Comparison of ENCODE assay signal across 22 mouse cellular contexts in the genomic region with DNA sequence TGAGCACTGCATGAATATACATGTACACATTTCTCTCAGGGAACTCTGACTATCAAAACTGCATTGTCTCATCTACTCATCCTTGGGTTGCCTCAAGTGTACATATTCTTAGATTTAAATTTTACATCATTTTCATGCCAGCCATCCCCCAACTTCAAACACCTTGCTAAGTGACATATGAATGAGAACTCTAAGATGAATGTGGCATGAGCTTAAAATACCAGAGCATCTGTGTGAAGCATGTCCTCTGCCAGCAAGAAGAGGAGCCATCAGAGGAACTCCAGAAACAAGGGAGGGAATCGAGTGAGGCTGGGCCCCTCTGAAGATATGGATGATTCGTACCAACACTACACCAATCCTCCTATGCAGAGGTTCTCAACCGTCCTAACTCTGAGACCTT.
DNase-seq lines count a peak whose midpoint lies in the region; ATAC-seq and TF ChIP-seq lines count a peak whose summit lies in the region.
"Had no signal": no experiment of that assay in that cellular context is flagged by ENCODE, and none has a peak within 500 bp of the region (broad histone marks: within the 10 kb centered on the region; RNA-seq: fewer than 3 reads in every experiment).

No protein-coding gene starts in this region.

- peak; percentile 54 for ATAC-seq in forebrain, postnatal 0 days
- ATAC-seq in forebrain, embryonic 12.5 days (ENCODE audit: low FRiP score), result no peak
- ATAC-seq: activated CD4-positive, CD25-positive, alpha-beta regulatory T cell, adult 4 months; forebrain, embryonic 14.5 days; hindbrain, embryonic 16.5 days had no signal

- H3K4me3 ChIP-seq in forebrain, postnatal 0 days (ENCODE audit: low read depth, low read length), result no peak overlapping the region
- H3K4me3 ChIP-seq in forebrain, embryonic 12.5 days (replicated peaks), result no peak overlapping the region
- H3K4me3 ChIP-seq: forebrain, embryonic 10.5 days; hindbrain, embryonic 10.5 days; hindbrain, embryonic 13.5 days had no signal

- no peak overlapping the region for H3K27ac ChIP-seq in forebrain, postnatal 0 days (ENCODE audit: low read depth, low read length)
- no peak overlapping the region for H3K27ac ChIP-seq in forebrain, embryonic 12.5 days
- H3K27ac ChIP-seq: forebrain, embryonic 10.5 days; hindbrain, embryonic 10.5 days; hindbrain, embryonic 13.5 days had no signal

- 78% methylated on average over 3 of the region's 3 CpGs for WGBS in forebrain, postnatal 0 days
- WGBS in forebrain, embryonic 12.5 days, result 89% methylated on average over 3 of the region's 3 CpGs

- no peaks in the 10 kb centered on the region for H3K9me3 ChIP-seq in forebrain, postnatal 0 days (ENCODE audit: low read length)
- H3K9me3 ChIP-seq in forebrain, embryonic 12.5 days, result no peaks in the 10 kb centered on the region
- H3K9me3 ChIP-seq: forebrain, embryonic 10.5 days; hindbrain, embryonic 10.5 days; hindbrain, embryonic 13.5 days had no signal

- H3K9ac ChIP-seq in forebrain, postnatal 0 days, result no peak overlapping the region
- H3K9ac ChIP-seq in forebrain, embryonic 12.5 days, result no peak overlapping the region
- H3K9ac ChIP-seq: hindbrain, embryonic 13.5 days had no signal

- no peaks in the 10 kb centered on the region for H3K4me1 ChIP-seq in forebrain, postnatal 0 days (ENCODE audit: insufficient read depth)
- no peaks in the 10 kb centered on the region for H3K4me1 ChIP-seq in forebrain, embryonic 12.5 days
- H3K4me1 ChIP-seq: forebrain, embryonic 10.5 days had no signal

- no peak for DNase-seq in forebrain, postnatal 0 days
- peak; percentile 19 for DNase-seq in heart, adult 11 months
- no peak for DNase-seq in heart, postnatal 10 days
- DNase-seq in right cerebral cortex, adult 18-20 months, result peak; percentile 28
- no peak for DNase-seq in right cerebral cortex, postnatal 4 days
- DNase-seq in kidney, adult 18-20 months, result no peak
- DNase-seq: adrenal gland, adult 8-10 months; adrenal gland, postnatal 25 days; cerebellum, adult 18-20 months; cerebellum, adult 9-10 months; cerebellum, postnatal 14 days; gastrocnemius, postnatal 10 days; gastrocnemius, postnatal 36 days; heart, postnatal 36 days had no signal

- intact Hi-C loops in heart, postnatal 10 days (cut with DNase I), result no loop called here

- H3K36me3 ChIP-seq in forebrain, postnatal 0 days (ENCODE audit: insufficient read depth), result no peaks in the 10 kb centered on the region
- H3K36me3 ChIP-seq in forebrain, embryonic 12.5 days (replicated peaks), result no peaks in the 10 kb centered on the region
- H3K36me3 ChIP-seq: forebrain, embryonic 10.5 days; hindbrain, embryonic 10.5 days; hindbrain, embryonic 13.5 days had no signal

- TF ChIP-seq CTCF in forebrain, postnatal 0 days (IDR thresholded peaks at IDR 0.05; ENCODE audit: low read depth), result no peak

- no peak overlapping the region for H3K4me2 ChIP-seq in forebrain, postnatal 0 days (ENCODE audit: low read depth)
- H3K4me2 ChIP-seq in forebrain, embryonic 12.5 days, result no peak overlapping the region
- H3K4me2 ChIP-seq: heart, embryonic 11.5 days; hindbrain, embryonic 13.5 days had no signal

- H3K27me3 ChIP-seq in forebrain, postnatal 0 days (ENCODE audit: insufficient read depth, low read length), result no peaks in the 10 kb centered on the region
- H3K27me3 ChIP-seq in forebrain, embryonic 12.5 days, result no peaks in the 10 kb centered on the region
- H3K27me3 ChIP-seq: hindbrain, embryonic 13.5 days had no signal

Comparison
In these comparisons a context has a peak if more than half of its experiments do, and no peak if none do; other contexts are left out.
1. DNase-seq: peak in heart, adult 11 months (single experiment) and right cerebral cortex, adult 18-20 months (single experiment); none in forebrain, postnatal 0 days (single experiment), heart, postnatal 10 days (0 of 2), right cerebral cortex, postnatal 4 days (single experiment) and kidney, adult 18-20 months (single experiment).